Mouse (Mus musculus) heart, embryonic 12.5 days (tissue): Measurements from ENCODE around the gene B3gnt9. TPM values are rescaled to one million over a fixed set of nuclear protein-coding genes. Genes with fewer than 3 reads are reported as not detected.

ENCODE experiments used
- ATAC-seq: fragments of 200-750 bp; cut with Nextera tagmentation; 2 replicates; pipeline ENCODE4 v1.8.0; 2017; ENCODE audit warnings: moderate TSS enrichment, moderate library complexity; ENCODE audit not compliant: insufficient number of reproducible peaks, low FRiP score
- H3K27ac ChIP-seq: fragments of 300-500 bp; sonication (generic); 2 replicates; pipeline ENCODE4 v1.5.1; 2016; ENCODE audit warnings: mild to moderate bottlenecking, moderate library complexity; ENCODE audit not compliant: poor library complexity, severe bottlenecking
- H3K27me3 ChIP-seq: fragments of 300-500 bp; sonication (generic); replicated peaks from 2 replicates; pipeline ENCODE4 v1.6.1; 2016; ENCODE audit warnings: mild to moderate bottlenecking, moderate library complexity
- H3K36me3 ChIP-seq: fragments of 300-500 bp; sonication (generic); 2 replicates; pipeline ENCODE4 v1.6.1; 2016; ENCODE audit warnings: mild to moderate bottlenecking, moderate library complexity
- H3K4me1 ChIP-seq: fragments of 300-500 bp; sonication (generic); replicated peaks from 2 replicates; pipeline ENCODE4 v1.6.1; 2016; ENCODE audit warnings: mild to moderate bottlenecking
- H3K4me2 ChIP-seq: fragments of 300-500 bp; sonication (generic); 2 replicates; pipeline ENCODE4 v1.6.1; 2016; ENCODE audit warnings: mild to moderate bottlenecking, moderate library complexity
- H3K4me3 ChIP-seq: fragments of 300-500 bp; sonication (generic); 2 replicates; pipeline ENCODE4 v1.5.1; 2016; ENCODE audit warnings: mild to moderate bottlenecking
- H3K9ac ChIP-seq: fragments of 300-500 bp; sonication (generic); 2 replicates; pipeline ENCODE4 v1.6.1; 2016; ENCODE audit warnings: mild to moderate bottlenecking, moderate library complexity
- H3K9me3 ChIP-seq: fragments of 300-500 bp; sonication (generic); replicated peaks from 2 replicates; pipeline ENCODE4 v1.6.1; 2016; ENCODE audit warnings: mild to moderate bottlenecking, moderate library complexity
- WGBS: fragments of 180-500 bp; shearing (Covaris S2); methylation state at CpG from one replicate; pipeline ENCODE4 v1.1.7; 2016; 5-methylcytosine and 5-hydroxymethylcytosine counted together
- polyA plus RNA-seq: library from polyadenylated mRNA; unstranded; fragments of >200 nt; fragmentation: Nextera tagmentation; extraction: Ambion mirVana; gene quantifications from 2 replicates; pipeline ENCODE4 v1.2.1, GENCODE M21; 2016

B3gnt9 gene
- 10.2 and 10.8 TPM in 2 replicates for polyA plus RNA-seq

DNA sequence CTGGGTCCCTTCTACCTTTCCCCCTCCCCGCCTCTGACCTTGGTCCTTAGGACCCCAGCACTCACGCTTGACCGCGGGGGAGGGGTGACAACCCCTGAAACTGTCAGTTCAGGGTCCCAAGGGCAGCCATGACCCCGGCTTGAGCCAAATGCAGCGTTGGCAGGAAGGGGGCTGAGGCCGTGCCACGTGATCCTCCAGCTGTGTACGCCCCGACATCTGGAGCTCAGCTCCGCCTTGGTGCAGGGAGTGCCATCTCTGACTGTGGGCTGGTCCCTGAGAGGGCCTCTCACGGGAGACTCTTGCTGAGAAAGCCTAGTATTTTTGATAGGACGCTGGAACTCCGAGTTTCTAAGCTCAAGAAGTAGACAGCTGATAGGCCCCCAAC is at the start of gene B3gnt9:
Gene B3gnt9, minus strand, starts transcription at position 188 of the 385 bp plus-strand sequence.
- H3K27me3 ChIP-seq, result peaks cover 42% of the 10 kb centered on the region
- 3% methylated on average over 14 of the region's 14 CpGs for WGBS
- peak within 1 kb of the TSS; percentile 48 for H3K27ac ChIP-seq
- H3K4me2 ChIP-seq, result peak within 1 kb of the TSS; percentile 99
- H3K36me3 ChIP-seq, result peaks cover 29% of the 10 kb centered on the region
- H3K4me1 ChIP-seq, result peaks cover 41% of the 10 kb centered on the region
- H3K4me3 ChIP-seq, result peak within 1 kb of the TSS; percentile 69
- peak; percentile 73 for ATAC-seq
- no peaks in the 10 kb centered on the region for H3K9me3 ChIP-seq
- H3K9ac ChIP-seq, result peak within 1 kb of the TSS; percentile 81

DNA sequence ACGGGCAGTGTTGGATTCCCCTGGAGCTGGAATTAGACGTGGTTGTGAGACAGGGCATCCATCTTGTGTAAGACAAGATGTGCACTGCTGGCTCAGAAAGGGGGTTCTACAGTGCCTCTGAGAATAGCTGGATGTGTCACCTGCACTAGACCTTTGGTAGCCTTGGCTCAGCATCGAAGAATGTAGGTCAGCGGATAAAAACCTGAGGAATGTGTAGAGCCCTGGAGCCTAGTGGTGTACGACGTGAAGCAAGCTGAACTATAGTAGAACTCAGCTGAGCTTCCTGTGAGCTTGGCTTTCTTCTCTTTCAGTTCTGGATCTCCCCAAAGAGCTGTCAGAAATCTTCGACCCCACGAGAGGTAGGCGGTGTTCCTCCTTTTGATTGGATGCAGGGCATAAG is 48.9 kb upstream of the B3gnt9 start:
- no peak for ATAC-seq
- Histone ChIP-seq H3K27ac (peak overlapping the region; percentile 53; the same call in 1 of the 2 replicates), H3K4me2 (no peak overlapping the region), H3K4me3 (no peak overlapping the region), H3K4me1 (peaks cover 44% of the 10 kb centered on the region), H3K27me3 (no peaks in the 10 kb centered on the region), H3K9ac (no peak overlapping the region), H3K9me3 (no peaks in the 10 kb centered on the region), H3K36me3 (peaks cover 76% of the 10 kb centered on the region)
- 70% methylated on average over 9 of the region's 9 CpGs for WGBS

DNA sequence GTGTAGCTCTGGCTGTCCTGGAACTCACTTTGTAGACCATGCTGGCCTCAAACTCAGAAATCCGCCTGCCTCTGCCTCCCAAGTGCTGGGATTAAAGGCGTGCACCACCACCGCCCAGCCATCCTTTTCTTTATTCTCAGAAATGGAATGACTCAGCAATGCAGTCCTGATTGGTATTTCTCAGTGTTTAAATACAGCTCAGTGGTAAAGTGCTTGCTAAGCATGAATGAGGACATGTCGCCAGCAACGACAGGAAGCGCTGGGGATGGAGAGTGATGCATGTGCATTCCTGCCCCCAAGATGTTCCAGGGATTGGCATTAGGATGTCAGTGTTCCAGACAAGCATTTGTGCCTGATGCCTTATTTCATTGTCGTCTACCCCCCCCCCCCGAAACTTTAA is 48.4 kb upstream of the B3gnt9 start:
- no peak overlapping the region for H3K27ac ChIP-seq
- ATAC-seq, result no peak
- H3K4me1 ChIP-seq, result peaks cover 49% of the 10 kb centered on the region
- H3K4me3 ChIP-seq, result no peak overlapping the region
- no peak overlapping the region for H3K4me2 ChIP-seq
- no peak overlapping the region for H3K9ac ChIP-seq
- no peaks in the 10 kb centered on the region for H3K9me3 ChIP-seq
- H3K27me3 ChIP-seq, result no peaks in the 10 kb centered on the region
- WGBS, result 86% methylated on average over 8 of the region's 8 CpGs
- peaks cover 76% of the 10 kb centered on the region for H3K36me3 ChIP-seq

DNA sequence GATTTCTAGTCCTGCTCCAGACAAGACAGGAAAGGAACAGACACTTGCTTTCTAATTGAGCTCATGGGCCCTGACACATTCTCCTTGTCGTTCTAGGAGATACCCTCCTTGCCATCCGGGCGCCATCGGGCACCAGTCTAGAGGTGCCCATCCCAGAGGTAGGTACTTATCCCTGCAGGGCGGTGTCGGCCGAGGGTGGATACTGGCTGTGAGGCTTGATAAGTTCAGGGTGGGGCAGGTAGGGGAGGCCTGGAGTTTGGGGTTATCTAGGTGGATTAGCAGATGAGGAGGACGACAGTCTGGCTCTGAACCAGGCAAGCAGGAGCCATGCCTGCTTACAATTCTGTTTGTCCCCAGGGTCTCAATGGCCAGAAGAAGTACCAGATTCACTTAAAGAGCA is 45.0 kb upstream of the B3gnt9 start:
- 76% methylated on average over 8 of the region's 8 CpGs for WGBS
- H3K4me3 ChIP-seq, result no peak overlapping the region
- H3K36me3 ChIP-seq, result peaks cover 60% of the 10 kb centered on the region
- no peaks in the 10 kb centered on the region for H3K9me3 ChIP-seq
- no peak overlapping the region for H3K9ac ChIP-seq
- 0 out of 2 replicates have a peak, but pooled peaks have one; percentile 58 for ATAC-seq
- peak overlapping the region; percentile 22 for H3K4me2 ChIP-seq
- H3K27me3 ChIP-seq, result no peaks in the 10 kb centered on the region
- H3K27ac ChIP-seq, result no peak overlapping the region
- peaks cover 43% of the 10 kb centered on the region for H3K4me1 ChIP-seq

DNA sequence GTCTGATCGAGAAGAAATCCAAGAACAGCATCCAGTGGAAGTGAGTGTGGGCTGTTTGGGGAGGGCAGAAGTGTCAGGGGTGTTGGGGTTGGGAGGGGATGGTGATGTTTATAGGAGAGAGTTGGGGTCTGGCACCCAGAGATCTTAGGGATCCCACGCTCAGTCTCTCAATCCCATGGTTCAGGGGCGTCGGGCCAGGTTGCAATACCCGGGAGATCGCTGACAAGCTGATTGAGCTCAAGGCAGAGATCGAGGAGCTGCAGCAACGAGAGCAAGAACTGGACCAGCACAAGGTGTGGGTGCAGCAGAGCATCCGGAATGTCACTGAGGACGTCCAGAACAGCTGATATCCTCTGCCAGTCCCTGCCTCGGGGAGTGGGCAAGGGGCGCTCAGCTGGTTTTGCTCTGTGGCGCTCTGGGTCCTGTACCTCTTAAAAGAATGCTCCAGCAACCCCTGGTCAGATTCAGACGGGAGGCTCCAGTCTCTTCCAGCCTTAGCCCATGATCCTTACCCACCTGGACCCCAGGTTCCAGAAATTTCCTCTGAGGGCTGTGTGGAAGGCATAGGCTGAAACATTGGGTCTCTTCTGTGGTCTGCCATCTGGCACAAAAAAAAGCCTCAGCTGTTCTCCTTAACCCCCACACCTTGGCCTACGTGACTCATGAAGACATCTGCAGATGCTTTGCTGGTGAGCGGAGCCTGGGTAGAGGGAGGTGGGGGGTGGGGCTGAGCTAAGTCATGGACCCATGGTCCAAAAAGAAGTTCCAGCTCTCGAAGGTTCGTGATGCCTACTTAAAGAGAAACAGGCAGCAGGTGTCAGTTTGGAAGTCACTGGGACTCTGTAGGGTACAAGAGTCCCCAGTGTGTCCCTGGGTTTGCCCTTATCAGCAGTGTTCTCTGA is 43.6 kb upstream of the B3gnt9 start:
- Histone ChIP-seq H3K9ac (peak overlapping the region; percentile 90), H3K27ac (no peak overlapping the region), H3K36me3 (peaks cover 47% of the 10 kb centered on the region), H3K4me3 (peak overlapping the region; percentile 87), H3K9me3 (no peaks in the 10 kb centered on the region), H3K27me3 (peaks cover 4% of the 10 kb centered on the region), H3K4me2 (peak overlapping the region; percentile 84), H3K4me1 (peaks cover 33% of the 10 kb centered on the region)
- WGBS, result 42% methylated on average over 18 of the region's 18 CpGs
- ATAC-seq, result no peak

DNA sequence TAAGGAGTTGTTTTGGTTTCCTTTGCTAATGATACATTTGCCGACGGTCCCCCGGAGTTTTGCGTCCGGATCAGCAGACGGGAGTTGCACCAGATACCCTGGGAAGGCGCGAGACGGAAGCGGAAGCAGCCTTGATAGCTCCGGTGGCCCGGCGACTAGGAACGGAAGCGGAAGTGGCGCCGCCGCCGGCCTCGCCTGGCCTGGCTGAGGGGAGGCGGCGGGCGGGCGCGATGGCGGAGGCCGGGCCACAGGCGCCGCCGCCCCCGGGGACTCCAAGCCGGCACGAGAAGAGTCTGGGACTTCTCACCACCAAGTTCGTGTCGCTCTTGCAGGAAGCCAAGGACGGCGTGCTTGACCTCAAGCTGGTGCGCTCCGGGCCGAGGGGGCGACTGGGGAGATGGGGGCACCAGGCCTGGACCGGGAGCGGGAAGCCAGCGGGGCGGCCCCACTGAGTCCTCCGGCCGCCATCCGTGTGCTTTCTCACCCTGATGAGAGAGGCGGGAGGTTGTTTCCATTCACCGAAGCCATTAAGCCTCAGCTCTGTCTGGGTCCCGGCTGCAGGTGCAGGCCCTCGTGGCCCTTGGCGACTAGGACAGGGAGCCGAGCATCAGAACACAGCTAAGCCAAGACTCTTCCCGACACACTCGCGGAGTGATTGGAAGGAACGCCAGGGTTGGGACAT is 42.7 kb upstream of the B3gnt9 start, which contains the start of gene E2f4:
Gene E2f4, plus strand, starts transcription at position 153 of the 682 bp plus-strand sequence.
- H3K9me3 ChIP-seq, result no peaks in the 10 kb centered on the region
- peak; percentile 86 for ATAC-seq
- peak within 1 kb of the TSS; percentile 84 for H3K4me2 ChIP-seq
- peak within 1 kb of the TSS; percentile 90 for H3K9ac ChIP-seq
- peaks cover 38% of the 10 kb centered on the region for H3K36me3 ChIP-seq
- peaks cover 14% of the 10 kb centered on the region for H3K27me3 ChIP-seq
- H3K27ac ChIP-seq, result peak within 1 kb of the TSS; percentile 59
- 0% methylated on average over 53 of the region's 58 CpGs for WGBS
- H3K4me3 ChIP-seq, result peak within 1 kb of the TSS; percentile 87
- H3K4me1 ChIP-seq, result peaks cover 31% of the 10 kb centered on the region

DNA sequence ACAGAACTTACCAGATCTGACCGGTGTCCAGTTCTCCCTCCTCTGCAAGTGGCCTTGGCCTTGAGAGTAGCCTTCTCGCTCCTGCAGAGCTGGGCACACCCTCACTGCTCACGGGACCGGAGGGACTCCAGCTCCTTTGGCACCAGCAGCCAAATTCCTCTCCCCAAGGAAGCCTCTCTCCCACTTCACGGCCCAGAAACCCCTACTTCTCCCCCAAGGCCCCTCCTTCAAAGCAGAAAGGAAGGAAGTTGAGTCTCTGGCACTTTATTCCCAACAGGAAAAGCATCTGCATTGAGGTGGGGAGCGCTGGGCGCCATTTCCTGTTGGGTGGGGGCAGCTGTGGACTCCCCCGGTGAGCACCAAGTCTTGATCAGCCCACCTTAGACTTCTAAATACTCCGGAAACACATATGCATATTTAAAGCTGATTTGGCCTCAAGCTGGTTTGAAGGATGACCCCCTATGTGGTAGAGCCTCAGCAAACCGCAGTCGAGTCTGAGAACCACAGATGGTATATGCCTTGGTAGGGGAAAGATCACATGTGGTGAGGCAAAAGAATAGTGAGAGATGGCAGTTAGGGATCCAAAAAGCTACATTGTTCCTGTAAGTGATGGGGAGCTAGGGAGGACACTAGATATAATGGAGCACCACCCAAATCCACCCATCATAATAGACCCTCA is 41.1 kb upstream of the B3gnt9 start, which contains the start of gene Exoc3l:
Gene Exoc3l, minus strand, starts transcription at position 207 of the 679 bp plus-strand sequence.
- no peak for ATAC-seq
- Histone ChIP-seq H3K9ac (peak within 1 kb of the TSS; percentile 58; the same call in 1 of the 2 replicates), H3K4me3 (peak within 1 kb of the TSS; percentile 87), H3K27me3 (peaks cover 18% of the 10 kb centered on the region), H3K4me1 (peaks cover 31% of the 10 kb centered on the region), H3K4me2 (peak within 1 kb of the TSS; percentile 84), H3K36me3 (peaks cover 24% of the 10 kb centered on the region), H3K9me3 (no peaks in the 10 kb centered on the region), H3K27ac (peak within 1 kb of the TSS; percentile 48)
- WGBS, result 36% methylated on average over 11 of the region's 11 CpGs

DNA sequence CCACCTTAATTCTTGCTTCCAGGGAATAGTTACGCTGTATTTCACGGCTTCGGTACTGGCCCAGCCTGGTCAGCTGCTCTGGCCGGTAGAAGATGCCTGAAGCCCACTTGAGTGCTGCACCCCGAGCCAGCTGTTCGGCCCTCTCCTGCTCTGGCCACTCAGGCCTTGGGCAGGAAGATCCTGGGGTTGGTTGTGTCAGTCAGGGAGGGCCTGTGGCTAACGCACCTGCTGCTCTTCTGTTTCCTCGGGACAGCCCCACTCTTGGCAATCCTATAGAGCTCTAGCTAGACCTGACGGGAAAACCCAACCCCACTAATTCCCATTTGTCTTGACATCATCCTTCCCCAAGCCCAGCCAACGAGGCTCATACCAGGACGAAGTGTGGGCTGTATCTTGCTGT is 40.3 kb upstream of the B3gnt9 start:
- H3K27ac ChIP-seq, result peak overlapping the region; percentile 45
- peaks cover 24% of the 10 kb centered on the region for H3K27me3 ChIP-seq
- WGBS, result 60% methylated on average over 11 of the region's 11 CpGs
- ATAC-seq, result no peak
- H3K9ac ChIP-seq, result peak overlapping the region; percentile 58; the same call in 1 of the 2 replicates
- H3K4me1 ChIP-seq, result peaks cover 38% of the 10 kb centered on the region
- no peaks in the 10 kb centered on the region for H3K9me3 ChIP-seq
- peaks cover 16% of the 10 kb centered on the region for H3K36me3 ChIP-seq
- H3K4me2 ChIP-seq, result peak overlapping the region; percentile 58
- H3K4me3 ChIP-seq, result peak overlapping the region; percentile 32

DNA sequence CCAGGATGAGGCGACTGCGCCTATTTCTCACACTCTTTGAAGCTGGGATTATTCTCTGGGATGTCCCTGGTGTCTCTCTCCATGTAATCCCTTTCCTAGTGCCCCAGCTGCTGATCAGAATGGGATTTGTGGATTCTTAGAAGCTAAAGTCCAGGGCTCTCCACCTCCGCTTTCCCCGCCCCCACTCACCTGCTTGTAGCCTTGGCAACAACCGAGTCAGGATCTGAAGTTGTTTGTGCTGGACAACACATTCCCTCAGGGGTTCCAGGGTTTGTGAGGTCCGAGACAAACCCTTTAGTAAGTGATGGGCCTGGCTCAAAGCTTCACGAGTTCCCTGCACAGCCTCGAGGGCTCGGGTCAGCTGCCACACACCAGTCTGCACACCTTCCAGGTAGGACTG is 39.8 kb upstream of the B3gnt9 start:
- Histone ChIP-seq H3K27me3 (peaks cover 27% of the 10 kb centered on the region), H3K27ac (no peak overlapping the region), H3K4me2 (peak overlapping the region; percentile 58), H3K9me3 (no peaks in the 10 kb centered on the region), H3K36me3 (peaks cover 11% of the 10 kb centered on the region), H3K4me3 (peak overlapping the region; percentile 32), H3K4me1 (peaks cover 41% of the 10 kb centered on the region), H3K9ac (peak overlapping the region; percentile 58; the same call in 1 of the 2 replicates)
- no peak for ATAC-seq
- 56% methylated on average over 9 of the region's 9 CpGs for WGBS

DNA sequence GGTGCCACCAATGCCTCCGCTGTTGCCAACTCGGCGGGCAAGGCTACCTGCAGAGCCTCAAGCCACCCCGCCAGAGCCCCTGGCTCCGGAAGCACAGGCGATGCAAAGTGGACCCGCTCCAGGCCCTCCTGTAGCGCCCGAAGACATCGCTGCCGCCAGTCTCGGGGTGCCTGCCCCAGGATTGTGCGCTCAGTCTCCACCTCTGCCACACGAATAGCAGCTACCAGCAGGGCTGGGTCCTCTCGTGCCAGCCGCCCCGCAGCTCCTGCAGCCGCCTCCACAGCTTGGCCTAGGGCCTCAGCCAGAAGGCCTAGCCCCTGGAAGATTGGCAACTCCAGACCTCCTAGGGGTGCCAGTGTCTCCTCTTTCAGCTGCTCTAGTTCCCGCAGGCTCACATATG is 38.5 kb upstream of the B3gnt9 start:
- Histone ChIP-seq H3K36me3 (no peaks in the 10 kb centered on the region), H3K9ac (no peak overlapping the region), H3K9me3 (no peaks in the 10 kb centered on the region), H3K4me3 (no peak overlapping the region), H3K4me2 (no peak overlapping the region), H3K27ac (no peak overlapping the region), H3K27me3 (peaks cover 27% of the 10 kb centered on the region), H3K4me1 (peaks cover 38% of the 10 kb centered on the region)
- ATAC-seq, result no peak
- WGBS, result 60% methylated on average over 19 of the region's 19 CpGs
